Mouse (Mus musculus) mature B cell (primary cell): ENCODE results near the gene E030025P04Rik.

Experiments used
- in situ Hi-C: fragments of 300-500 bp; cut with MboI; formaldehyde crosslinking; loops from 2 replicates; pipeline ENCODE4 v1.14.3; 2019

E030025P04Rik gene

DNA sequence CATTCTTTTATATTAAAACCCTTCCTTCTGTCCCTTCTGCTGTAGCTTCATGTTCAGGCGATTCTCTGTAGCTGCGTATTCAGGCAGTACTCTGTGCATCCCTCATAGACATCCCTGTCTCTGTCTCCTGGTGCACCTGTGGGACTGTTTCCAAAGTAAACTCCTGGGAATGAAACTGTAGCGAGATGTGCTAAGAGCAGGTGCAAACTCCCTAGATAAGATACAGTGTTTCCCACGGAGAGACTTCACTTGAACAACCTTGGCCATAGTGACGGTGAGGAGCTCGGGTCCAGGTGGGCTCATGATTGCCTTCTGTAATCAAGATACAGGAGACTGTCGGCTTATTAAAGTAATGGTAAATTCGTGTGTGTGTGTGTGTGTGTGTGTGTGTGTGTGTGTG lies 41.5 kb downstream of the E030025P04Rik start:
- in situ Hi-C loops: no loop called here

DNA sequence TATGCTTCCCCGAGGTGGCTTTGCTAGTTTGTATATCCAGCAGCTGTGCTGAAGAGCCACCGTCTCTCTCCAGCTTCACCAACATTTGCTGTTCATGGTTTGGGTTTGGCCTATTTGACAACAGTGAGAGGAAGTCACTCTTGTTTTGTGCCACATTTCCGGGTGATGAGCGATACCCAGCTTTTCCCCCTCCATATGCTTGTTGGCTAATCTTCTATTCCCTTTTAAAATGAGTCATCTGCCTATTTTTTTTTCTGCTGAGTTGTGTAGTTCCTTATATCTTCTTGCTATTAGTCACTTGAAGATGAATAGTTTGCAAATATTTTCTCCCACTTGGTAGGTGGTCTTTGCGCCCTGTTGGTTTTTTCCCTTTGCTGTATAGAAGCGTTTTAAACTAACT lies 43.9 kb downstream of the E030025P04Rik start:
- in situ Hi-C loops: no loop called here

DNA sequence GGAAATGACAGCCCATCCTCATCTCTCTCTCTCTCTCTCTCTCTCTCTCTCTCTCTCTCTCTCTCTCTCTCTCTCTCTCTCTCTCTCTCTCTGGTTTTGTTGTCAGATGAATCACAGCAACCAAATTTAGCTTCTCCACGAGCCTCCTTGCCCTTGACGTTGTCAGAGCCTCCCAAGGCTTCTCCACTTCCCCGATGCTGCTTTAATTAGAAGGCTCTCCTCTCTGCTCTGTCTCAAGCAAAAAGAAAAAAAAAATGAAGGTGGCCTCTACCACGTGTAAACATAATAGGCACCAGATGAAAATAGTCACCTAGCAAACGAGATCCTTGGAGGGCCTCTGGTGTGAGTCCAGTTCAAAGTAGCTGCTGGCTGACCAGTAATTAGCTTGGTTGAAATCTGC lies 52.3 kb downstream of the E030025P04Rik start:
- in situ Hi-C loops: no loop called here
